Mouse (Mus musculus): ENCODE results near the gene Rem2. TPM values are rescaled to one million over a fixed set of nuclear protein-coding genes. Genes with fewer than 3 reads are reported as not detected.
A peak's percentile ranks its signal among the peaks of the same experiment; 100 is the strongest.

The Rem2 gene
- polyA plus RNA-seq, 1 experiment from 2014 or later = 45.2 TPM

DNA sequence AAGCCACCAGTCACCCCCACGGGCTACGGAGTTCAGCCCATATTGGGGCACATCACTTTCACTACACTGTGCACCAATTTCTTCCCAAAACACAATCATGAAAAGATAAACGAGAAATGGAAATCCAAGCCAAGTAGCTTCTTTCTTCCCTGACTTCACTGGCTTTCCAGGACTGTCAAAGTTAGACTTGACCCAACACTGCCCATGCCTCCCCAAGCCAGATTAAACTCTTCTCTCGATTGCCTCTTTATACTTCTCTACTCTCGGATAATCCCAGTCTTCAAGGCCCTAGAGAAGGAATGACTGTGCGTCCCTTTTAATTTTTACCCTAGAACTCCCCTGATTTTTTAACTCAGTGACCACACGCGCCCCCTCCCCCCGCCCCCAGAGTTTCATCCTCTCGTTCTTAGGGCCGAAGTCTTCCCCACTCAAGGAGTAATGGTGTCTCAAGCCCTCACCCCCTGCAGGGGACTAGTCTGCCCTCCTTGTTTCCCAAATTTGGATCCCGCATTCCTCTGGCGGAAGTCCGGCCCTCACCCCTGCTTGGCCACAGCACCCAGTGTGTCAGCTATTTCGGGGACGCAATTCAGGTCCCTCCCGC is 40.9 kb downstream of the Rem2 start:
- peak; percentile 2 for ATAC-seq (replicated peaks)

DNA sequence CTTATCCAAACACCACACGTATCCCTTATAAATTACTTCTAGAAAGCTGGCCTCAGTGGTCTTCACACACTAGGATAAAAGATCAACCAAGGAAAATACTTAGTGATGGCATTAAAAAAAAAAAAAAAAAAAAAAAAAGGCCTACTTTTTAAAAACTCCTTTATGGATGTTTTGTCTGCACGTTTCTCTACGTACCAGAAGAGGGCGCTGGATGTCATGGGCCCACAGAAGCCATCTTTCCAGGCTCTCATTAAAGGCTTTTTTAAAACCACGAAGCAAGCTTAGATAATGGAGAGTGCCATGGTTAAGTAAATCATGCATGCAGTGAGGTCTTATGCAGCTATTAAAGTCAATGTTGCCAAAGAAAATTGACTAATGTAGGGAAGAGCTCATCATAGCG is 47.7 kb downstream of the Rem2 start:
- Histone ChIP-seq H3K4me3 (no peak overlapping the region), H3K27ac (no peak overlapping the region), H3K36me3 (replicated peaks) (no peaks in the 10 kb centered on the region), H3K27me3 (replicated peaks) (no peaks in the 10 kb centered on the region), H3K9me3 (no peaks in the 10 kb centered on the region), H3K4me1 (peaks cover 16% of the 10 kb centered on the region), H3K9ac (no peak overlapping the region), H3K4me2 (no peak overlapping the region)
- WGBS = 33% methylated on average over 6 of the region's 6 CpGs
- no peak for ATAC-seq (replicated peaks)

More for the DNA sequence above, 40.9 kb downstream of the Rem2 start:
- Histone ChIP-seq H3K4me1 (peaks cover 15% of the 10 kb centered on the region), H3K27me3 (replicated peaks) (no peaks in the 10 kb centered on the region), H3K27ac (peak overlapping the region; percentile 85), H3K9me3 (no peaks in the 10 kb centered on the region), H3K9ac (peak overlapping the region; percentile 71), H3K4me3 (peak overlapping the region; percentile 82), H3K4me2 (peak overlapping the region; percentile 64), H3K36me3 (replicated peaks) (peaks cover 27% of the 10 kb centered on the region)
- WGBS = 7% methylated on average over 17 of the region's 17 CpGs

DNA sequence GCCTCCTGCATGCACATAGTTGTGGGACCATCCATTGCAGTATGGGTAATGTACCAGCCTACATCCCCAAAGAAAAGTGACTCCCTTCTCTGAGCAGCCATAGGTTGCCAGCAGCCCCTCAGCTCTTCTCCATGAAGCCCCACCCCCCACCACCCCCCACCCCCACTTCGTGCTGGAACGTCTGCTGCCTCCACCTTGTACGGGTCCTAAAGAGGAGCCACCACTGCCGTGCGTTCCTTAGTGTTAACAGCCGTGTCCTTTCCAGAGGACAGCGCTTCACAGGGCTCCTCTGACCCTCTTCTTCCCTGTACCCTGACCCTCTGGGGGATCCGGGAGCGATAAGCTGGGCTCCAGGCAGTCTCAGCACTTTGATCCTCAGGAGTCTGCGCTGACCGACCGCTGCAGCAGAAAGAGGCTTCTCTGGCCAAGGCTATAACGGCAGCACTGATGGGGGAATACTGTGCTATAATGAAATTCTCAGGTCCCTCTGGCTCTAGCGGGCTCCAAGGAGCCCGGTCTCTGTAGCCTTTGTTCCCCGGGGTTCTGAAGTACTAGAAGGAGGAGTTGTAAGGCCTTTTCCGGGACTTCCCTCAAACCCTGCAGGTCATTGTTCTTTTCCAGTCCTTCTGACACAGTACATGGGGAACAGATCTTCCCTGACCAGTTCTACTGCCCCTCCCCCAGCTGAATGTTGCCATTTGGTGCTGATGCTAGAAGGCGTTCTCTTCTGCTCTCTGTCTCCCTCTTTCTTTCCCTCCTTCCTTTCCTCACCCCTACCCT is 51.5 kb downstream of the Rem2 start:
- Histone ChIP-seq H3K36me3 (replicated peaks) (no peaks in the 10 kb centered on the region), H3K27ac (peak overlapping the region; percentile 84), H3K4me3 (peak overlapping the region; percentile 45), H3K4me1 (peaks cover 16% of the 10 kb centered on the region), H3K27me3 (replicated peaks) (no peaks in the 10 kb centered on the region), H3K9me3 (no peaks in the 10 kb centered on the region), H3K9ac (peak overlapping the region; percentile 65), H3K4me2 (peak overlapping the region; percentile 72)
- WGBS = under 1% methylated on average over 18 of the region's 18 CpGs
- peak; percentile 87 for ATAC-seq (replicated peaks)

DNA sequence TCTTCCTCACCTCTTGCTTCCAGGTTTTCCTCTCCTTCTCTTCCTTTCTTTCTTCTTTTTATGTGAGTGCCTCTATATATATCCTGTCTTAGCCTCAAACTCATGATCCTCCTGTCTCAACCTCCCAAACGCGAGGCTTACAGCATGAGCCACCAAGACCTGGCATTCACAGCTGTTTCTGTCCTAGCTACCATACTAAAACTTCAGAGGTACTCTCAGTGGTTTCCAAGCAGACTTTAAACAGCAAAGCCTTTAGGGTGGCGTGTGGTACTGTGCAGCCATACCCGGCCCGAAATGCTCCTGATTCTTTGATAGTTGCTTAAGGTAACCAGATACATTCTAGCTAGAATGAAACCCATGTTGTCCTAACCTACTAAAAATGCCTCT is 52.1 kb downstream of the Rem2 start:
- peak overlapping the region; percentile 84 for H3K27ac ChIP-seq
- H3K9ac ChIP-seq = no peak overlapping the region
- H3K27me3 ChIP-seq (replicated peaks) = no peaks in the 10 kb centered on the region
- H3K4me2 ChIP-seq = peak overlapping the region; percentile 72
- H3K36me3 ChIP-seq (replicated peaks) = no peaks in the 10 kb centered on the region
- no peaks in the 10 kb centered on the region for H3K9me3 ChIP-seq
- H3K4me1 ChIP-seq = peaks cover 16% of the 10 kb centered on the region
- ATAC-seq (replicated peaks) = peak; percentile 41
- H3K4me3 ChIP-seq = peak overlapping the region; percentile 45
- WGBS = 20% methylated on average over 5 of the region's 5 CpGs

DNA sequence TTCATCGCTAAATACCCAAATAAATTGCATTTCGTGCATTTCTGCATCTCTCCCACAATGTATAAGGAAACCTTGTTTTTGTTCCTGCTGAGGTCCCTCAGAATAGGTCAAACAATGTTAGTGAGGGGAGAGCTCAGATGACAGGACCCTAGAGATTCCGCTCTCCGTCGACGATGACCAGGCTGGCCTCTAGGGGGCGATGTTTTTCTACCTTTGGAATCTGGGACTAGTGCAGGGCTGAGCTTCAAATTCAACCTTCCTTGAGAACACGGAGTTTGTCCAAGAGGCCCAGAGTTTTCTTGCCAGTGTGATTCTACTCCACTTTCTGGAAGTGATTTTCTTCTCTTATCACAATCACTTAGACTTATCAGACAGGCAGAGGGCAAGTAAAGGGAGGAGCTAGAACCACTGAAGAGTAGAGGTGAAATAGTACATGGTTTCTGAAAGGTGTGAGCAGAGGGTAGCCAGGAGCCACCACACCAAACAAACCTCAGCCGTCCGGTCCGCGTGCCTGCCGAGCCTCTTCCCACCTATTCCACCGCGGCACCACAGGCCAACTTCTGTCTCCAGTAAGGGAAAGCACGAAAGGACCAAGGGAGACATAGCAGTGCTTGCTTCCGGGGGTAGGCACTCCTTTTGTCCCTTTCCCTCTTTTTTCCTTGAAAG is 52.7 kb downstream of the Rem2 start:
- Histone ChIP-seq H3K36me3 (replicated peaks) (no peaks in the 10 kb centered on the region), H3K4me3 (no peak overlapping the region), H3K27me3 (replicated peaks) (no peaks in the 10 kb centered on the region), H3K9me3 (no peaks in the 10 kb centered on the region), H3K4me1 (peaks cover 16% of the 10 kb centered on the region), H3K9ac (no peak overlapping the region), H3K4me2 (peak overlapping the region; percentile 72; the same call in 1 of the 2 replicates), H3K27ac (peak overlapping the region; percentile 84; the same call in 1 of the 2 replicates)
- WGBS = 11% methylated on average over 17 of the region's 17 CpGs
- ATAC-seq (replicated peaks) = peak; percentile 59

Other genes with a start within 250 kb of the Rem2 start
- 329 and 335 TPM in 2 replicates for gene Dad1, start 222.0 kb upstream of the Rem2 start, polyA plus RNA-seq (2015; fragmentation: Nextera tagmentation; extraction: Ambion mirVana)
- gene Abhd4, start 221.9 kb upstream of the Rem2 start, polyA plus RNA-seq (2015; fragmentation: Nextera tagmentation; extraction: Ambion mirVana) = 45.9 and 53.2 TPM in 2 replicates
- gene Olfr49, start 191.2 kb upstream of the Rem2 start, polyA plus RNA-seq (2015; fragmentation: Nextera tagmentation; extraction: Ambion mirVana) = not detected in 2 replicates
- gene Oxa1l, start 115.3 kb upstream of the Rem2 start, polyA plus RNA-seq (2015; fragmentation: Nextera tagmentation; extraction: Ambion mirVana) = 52.8 and 54.8 TPM in 2 replicates
- gene Slc7a7, start 58.3 kb upstream of the Rem2 start, polyA plus RNA-seq (2015; fragmentation: Nextera tagmentation; extraction: Ambion mirVana) = 4.7 and 4.9 TPM in 2 replicates
- 234 and 252 TPM in 2 replicates for gene Mrpl52, start 49.2 kb upstream of the Rem2 start, polyA plus RNA-seq (2015; fragmentation: Nextera tagmentation; extraction: Ambion mirVana)
- 45.4 and 51.0 TPM in 2 replicates for gene Mmp14, start 44.5 kb upstream of the Rem2 start, polyA plus RNA-seq (2015; fragmentation: Nextera tagmentation; extraction: Ambion mirVana)
- gene Lrp10, start 12.0 kb upstream of the Rem2 start, polyA plus RNA-seq (2015; fragmentation: Nextera tagmentation; extraction: Ambion mirVana) = 28.9 and 31.4 TPM in 2 replicates
- gene Prmt5, start 41.4 kb downstream of the Rem2 start, polyA plus RNA-seq (2015; fragmentation: Nextera tagmentation; extraction: Ambion mirVana) = 99.8 and 102 TPM in 2 replicates
- 14.2 and 14.8 TPM in 2 replicates for gene Haus4, start 78.5 kb downstream of the Rem2 start, polyA plus RNA-seq (2015; fragmentation: Nextera tagmentation; extraction: Ambion mirVana)
- gene Ajuba, start 101.5 kb downstream of the Rem2 start, polyA plus RNA-seq (2015; fragmentation: Nextera tagmentation; extraction: Ambion mirVana) = 8.7 and 11.2 TPM in 2 replicates
- 6.7 and 9.0 TPM in 2 replicates for gene 4931414P19Rik, start 129.9 kb downstream of the Rem2 start, polyA plus RNA-seq (2015; fragmentation: Nextera tagmentation; extraction: Ambion mirVana)
- 445 and 463 TPM in 2 replicates for gene Psmb5, start 141.9 kb downstream of the Rem2 start, polyA plus RNA-seq (2015; fragmentation: Nextera tagmentation; extraction: Ambion mirVana)
- not detected in 2 replicates for gene Psmb11, start 145.3 kb downstream of the Rem2 start, polyA plus RNA-seq (2015; fragmentation: Nextera tagmentation; extraction: Ambion mirVana)
- not detected in 2 replicates for gene Gm17606, start 164.9 kb downstream of the Rem2 start, polyA plus RNA-seq (2015; fragmentation: Nextera tagmentation; extraction: Ambion mirVana)
- gene Cdh24, start 165.3 kb downstream of the Rem2 start, polyA plus RNA-seq (2015; fragmentation: Nextera tagmentation; extraction: Ambion mirVana) = 14.1 and 15.5 TPM in 2 replicates
- 65.5 and 65.6 TPM in 2 replicates for gene 1700123O20Rik, start 210.1 kb downstream of the Rem2 start, polyA plus RNA-seq (2015; fragmentation: Nextera tagmentation; extraction: Ambion mirVana)
- gene Acin1, start 210.8 kb downstream of the Rem2 start, polyA plus RNA-seq (2015; fragmentation: Nextera tagmentation; extraction: Ambion mirVana) = 145 TPM in 2 replicates
- gene Gm29776, start 222.7 kb downstream of the Rem2 start, polyA plus RNA-seq (2015; fragmentation: Nextera tagmentation; extraction: Ambion mirVana) = 0.32 and 0.37 TPM in 2 replicates
- gene Cebpe, start 236.1 kb downstream of the Rem2 start, polyA plus RNA-seq (2015; fragmentation: Nextera tagmentation; extraction: Ambion mirVana) = 0.13 TPM in 1 of 2 replicates, not detected in the other